Mouse (Mus musculus) lung, embryonic 14.5 days (tissue): ENCODE data around the gene Mid1ip1. TPM values are rescaled to one million over a fixed set of nuclear protein-coding genes. Genes with fewer than 3 reads are reported as not detected.

ENCODE experiments used
- ATAC-seq: fragments of 200-750 bp; cut with Nextera tagmentation; 2 replicates; pipeline ENCODE4 v1.8.0; 2017; ENCODE audit warnings: mild to moderate bottlenecking, moderate TSS enrichment, moderate library complexity; ENCODE audit not compliant: insufficient read depth
- DNase-seq: peaks from one replicate; pipeline ENCODE4 v3.0.0-alpha.2; 2015
- H3K27ac ChIP-seq: fragments of 300-500 bp; sonication (generic); 2 replicates; pipeline ENCODE4 v1.5.1; 2014; ENCODE audit warnings: low read depth, mild to moderate bottlenecking, moderate library complexity
- H3K27me3 ChIP-seq: fragments of 300-500 bp; sonication (generic); 2 replicates; pipeline ENCODE4 v1.6.1; 2014; ENCODE audit warnings: low read length, control low read depth; ENCODE audit not compliant: insufficient read depth
- H3K36me3 ChIP-seq: fragments of 300-500 bp; sonication (generic); 2 replicates; pipeline ENCODE4 v1.6.1; 2014; ENCODE audit warnings: control low read depth; ENCODE audit not compliant: insufficient read depth
- H3K4me1 ChIP-seq: fragments of 300-500 bp; sonication (generic); 2 replicates; pipeline ENCODE4 v1.6.1; 2014; ENCODE audit warnings: antibody characterized with exemption, control low read depth; ENCODE audit not compliant: insufficient read depth
- H3K4me2 ChIP-seq: fragments of 300-500 bp; sonication (generic); 2 replicates; pipeline ENCODE4 v1.6.1; 2014; ENCODE audit warnings: mild to moderate bottlenecking
- H3K4me3 ChIP-seq: fragments of 300-500 bp; sonication (generic); 2 replicates; pipeline ENCODE4 v1.5.1; 2014; ENCODE audit warnings: low read depth, low read length
- H3K9ac ChIP-seq: fragments of 300-500 bp; sonication (generic); 2 replicates; pipeline ENCODE4 v1.6.1; 2014
- H3K9me3 ChIP-seq: fragments of 300-500 bp; sonication (generic); 2 replicates; pipeline ENCODE4 v1.6.1; 2016; ENCODE audit warnings: low read depth, low read length, control low read depth
- CTCF ChIP-seq: IDR thresholded peaks from 2 replicates; pipeline ENCODE4 v1.5.1; 2016; ENCODE audit warnings: antibody characterized with exemption, low read depth
- WGBS: fragments of 180-500 bp; shearing (Covaris S2); extraction: QIAGEN DNeasy Blood & Tissue Kit; methylation state at CpG from one replicate; pipeline ENCODE4 v1.1.7; 2014; 5-methylcytosine and 5-hydroxymethylcytosine counted together
- polyA plus RNA-seq: library from polyadenylated mRNA; unstranded; fragments of >200 nt; fragmentation: Nextera tagmentation; extraction: Ambion mirVana; gene quantifications from 2 replicates; pipeline ENCODE4 v1.2.1, GENCODE M21; 2014

The Mid1ip1 gene
- polyA plus RNA-seq, 1 experiment from 2014 or later: 77.8 TPM

DNA sequence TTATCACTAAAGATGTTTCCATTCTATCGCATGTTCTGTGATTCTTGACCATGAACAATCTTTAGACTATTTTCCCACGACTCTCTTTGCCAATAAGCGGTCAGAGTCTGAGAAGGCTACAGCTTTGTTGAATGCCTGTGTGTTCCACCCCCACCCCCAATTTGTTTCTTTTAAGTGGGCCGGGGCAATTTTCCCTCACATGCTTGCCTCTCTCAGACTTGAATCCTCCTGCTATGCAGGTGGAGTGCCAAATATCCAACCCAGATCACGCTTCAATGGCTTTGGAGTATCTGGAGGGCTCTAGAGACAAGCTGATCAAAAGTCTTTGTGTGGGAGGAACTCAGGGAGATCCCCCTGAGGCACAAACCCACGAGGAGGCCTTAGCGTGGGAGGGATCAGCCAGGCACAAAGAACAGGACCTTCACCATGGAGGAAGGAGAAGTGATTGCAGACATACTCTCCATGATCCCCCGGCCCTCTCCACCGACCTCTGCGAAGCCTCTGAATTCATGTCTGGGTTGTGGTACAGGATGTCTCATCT lies 48.7 kb downstream of the Mid1ip1 start:
- H3K27ac ChIP-seq: no peak overlapping the region
- 57% methylated on average over 10 of the region's 10 CpGs for WGBS

More for the DNA sequence above, 48.7 kb downstream of the Mid1ip1 start:
- Histone ChIP-seq H3K36me3 (no peaks in the 10 kb centered on the region), H3K27me3 (no peaks in the 10 kb centered on the region), H3K4me2 (no peak overlapping the region), H3K9me3 (no peaks in the 10 kb centered on the region), H3K9ac (no peak overlapping the region), H3K4me1 (no peaks in the 10 kb centered on the region), H3K4me3 (no peak overlapping the region)
- ATAC-seq (no peak), DNase-seq (no peak)
- no peak for TF ChIP-seq CTCF

Other genes starting within 250 kb of the Mid1ip1 start
- 89.9 and 91.8 TPM in 2 replicates for gene Tspan7, start 229.9 kb upstream of the Mid1ip1 start, polyA plus RNA-seq